Mouse (Mus musculus) stomach, embryonic 14.5 days (tissue): ENCODE measurements around the gene Cry2. TPM values are rescaled to one million over a fixed set of nuclear protein-coding genes. Genes with fewer than 3 reads are reported as not detected.

Source experiments
- ATAC-seq: fragments of 200-750 bp; cut with Nextera tagmentation; 2 replicates; pipeline ENCODE4 v1.8.0; 2017; ENCODE audit warnings: low read depth, moderate TSS enrichment; ENCODE audit not compliant: insufficient number of reproducible peaks, insufficient read depth, low FRiP score
- H3K27ac ChIP-seq: fragments of 300-500 bp; sonication (generic); 2 replicates; pipeline ENCODE4 v1.5.1; 2014; ENCODE audit warnings: mild to moderate bottlenecking, low read length, moderate library complexity, mixed read lengths
- H3K27me3 ChIP-seq: fragments of 300-500 bp; sonication (generic); 2 replicates; pipeline ENCODE4 v1.6.1; 2014; ENCODE audit warnings: low read length, control low read depth, mixed read lengths; ENCODE audit not compliant: control insufficient read depth, insufficient read depth
- H3K36me3 ChIP-seq: fragments of 300-500 bp; sonication (generic); 2 replicates; pipeline ENCODE4 v1.6.1; 2014; ENCODE audit warnings: mild to moderate bottlenecking, control low read depth, low read length, moderate library complexity, mixed read lengths; ENCODE audit not compliant: control insufficient read depth, insufficient read depth
- H3K4me1 ChIP-seq: fragments of 300-500 bp; sonication (generic); 2 replicates; pipeline ENCODE4 v1.6.1; 2014; ENCODE audit warnings: low read length, control low read depth, mixed read lengths; ENCODE audit not compliant: control insufficient read depth, insufficient read depth
- H3K4me2 ChIP-seq: fragments of 300-500 bp; sonication (generic); replicated peaks from 2 replicates; pipeline ENCODE4 v1.6.1; 2014; ENCODE audit warnings: low read depth, low read length, control low read depth
- H3K4me3 ChIP-seq: fragments of 300-500 bp; sonication (generic); 2 replicates; pipeline ENCODE4 v1.5.1; 2014; ENCODE audit warnings: low read depth, low read length, control low read depth
- H3K9ac ChIP-seq: fragments of 300-500 bp; sonication (generic); replicated peaks from 2 replicates; pipeline ENCODE4 v1.6.1; 2014; ENCODE audit warnings: low read depth, mild to moderate bottlenecking, control low read depth, low read length, moderate library complexity, mixed read lengths
- H3K9me3 ChIP-seq: fragments of 300-500 bp; sonication (generic); 2 replicates; pipeline ENCODE4 v1.6.1; 2016; ENCODE audit warnings: low read depth, low read length, control low read depth; ENCODE audit not compliant: control insufficient read depth
- WGBS: fragments of 180-500 bp; shearing (Covaris S2); extraction: QIAGEN DNeasy Blood & Tissue Kit; methylation state at CpG from one replicate; pipeline ENCODE4 v1.1.7; 2014; 5-methylcytosine and 5-hydroxymethylcytosine counted together
- polyA plus RNA-seq: library from polyadenylated mRNA; unstranded; fragments of >200 nt; fragmentation: Nextera tagmentation; extraction: Ambion mirVana; gene quantifications from 2 replicates; pipeline ENCODE4 v1.2.1, GENCODE M21; 2014

The Cry2 gene
- polyA plus RNA-seq, 1 experiment from 2014 or later: 25.7 TPM

DNA sequence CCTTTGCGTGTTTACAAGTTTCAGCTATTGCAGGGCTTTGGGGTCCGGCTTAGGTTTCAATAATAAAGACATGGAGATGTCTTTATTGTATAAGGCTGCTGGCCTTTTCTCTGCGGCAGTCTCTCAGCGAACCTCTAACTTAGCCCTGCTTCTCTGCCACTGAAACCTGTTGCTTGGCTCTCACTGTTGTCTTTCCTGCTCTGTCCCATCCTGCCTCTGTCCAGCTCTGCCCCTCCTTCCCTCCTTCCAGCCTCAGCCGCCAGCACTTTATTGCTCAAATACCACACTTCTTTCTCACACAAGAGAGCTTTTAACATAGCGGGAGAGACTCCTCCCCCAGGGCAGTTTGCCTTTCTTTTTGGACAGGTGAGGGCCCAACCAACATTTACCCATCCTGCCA is 6.6 kb upstream of the Cry2 start:
- WGBS: 50% methylated on average over 6 of the region's 6 CpGs
- Histone ChIP-seq H3K36me3 (no peaks in the 10 kb centered on the region), H3K4me2 (no peak overlapping the region), H3K4me3 (no peak overlapping the region), H3K27ac (no peak overlapping the region), H3K9ac (no peak overlapping the region), H3K4me1 (no peaks in the 10 kb centered on the region; the same call in 1 of the 2 replicates), H3K27me3 (no peaks in the 10 kb centered on the region), H3K9me3 (no peaks in the 10 kb centered on the region)
- ATAC-seq: no peak; the same call in 1 of the 2 replicates

DNA sequence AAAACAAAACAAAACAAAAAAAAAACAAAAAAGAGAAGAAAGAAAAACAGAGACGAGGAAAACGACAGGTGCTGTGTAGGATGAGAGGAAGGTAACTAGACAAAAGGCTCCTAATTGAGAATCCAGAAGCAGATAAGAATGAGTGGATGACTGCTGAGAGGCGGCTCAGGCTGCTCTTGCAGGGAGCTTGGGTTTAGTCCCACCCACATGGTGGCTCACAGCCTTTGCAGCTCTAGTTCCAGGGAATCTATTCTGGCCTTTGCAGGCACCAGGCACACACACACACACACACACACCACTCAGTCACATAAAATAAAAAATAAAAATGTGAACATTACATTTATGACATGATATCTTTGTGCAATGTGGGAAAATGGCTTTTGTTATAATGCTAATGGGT is 4.7 kb upstream of the Cry2 start:
- no peak overlapping the region for H3K9ac ChIP-seq
- H3K4me1 ChIP-seq: peaks cover 3% of the 10 kb centered on the region; the same call in 1 of the 2 replicates
- H3K27me3 ChIP-seq: no peaks in the 10 kb centered on the region
- 64% methylated on average over 3 of the region's 3 CpGs for WGBS
- H3K27ac ChIP-seq: no peak overlapping the region
- no peaks in the 10 kb centered on the region for H3K36me3 ChIP-seq
- H3K4me2 ChIP-seq: no peak overlapping the region
- no peaks in the 10 kb centered on the region for H3K9me3 ChIP-seq
- no peak for ATAC-seq
- no peak overlapping the region for H3K4me3 ChIP-seq

DNA sequence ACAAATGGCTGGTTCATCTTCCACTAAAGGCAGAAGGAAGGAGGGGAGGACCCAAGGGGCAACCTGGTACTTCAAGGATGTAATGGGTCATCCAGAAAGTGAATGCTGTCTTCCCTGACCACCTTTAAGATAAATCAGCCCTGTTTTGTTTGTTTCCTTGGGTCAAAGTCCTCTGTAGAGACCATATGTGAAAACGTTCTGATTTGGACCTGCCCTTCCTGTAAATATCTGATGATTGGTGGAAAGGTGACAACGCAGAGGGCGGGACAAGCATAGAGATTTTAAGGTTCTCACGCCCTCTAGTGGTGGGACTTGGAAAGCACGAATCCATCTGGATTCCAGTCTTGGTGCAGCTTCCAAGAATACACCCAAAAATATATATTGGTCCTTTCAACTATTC is 4.0 kb upstream of the Cry2 start:
- Histone ChIP-seq H3K36me3 (no peaks in the 10 kb centered on the region), H3K27me3 (no peaks in the 10 kb centered on the region), H3K9me3 (no peaks in the 10 kb centered on the region), H3K4me2 (0 out of 2 replicates have a peak overlapping the region, but pooled peaks have one; percentile 17), H3K4me1 (peaks cover 6% of the 10 kb centered on the region; the same call in 1 of the 2 replicates), H3K9ac (no peak overlapping the region), H3K4me3 (no peak overlapping the region), H3K27ac (no peak overlapping the region)
- WGBS: under 1% methylated on average over 5 of the region's 5 CpGs
- no peak for ATAC-seq

DNA sequence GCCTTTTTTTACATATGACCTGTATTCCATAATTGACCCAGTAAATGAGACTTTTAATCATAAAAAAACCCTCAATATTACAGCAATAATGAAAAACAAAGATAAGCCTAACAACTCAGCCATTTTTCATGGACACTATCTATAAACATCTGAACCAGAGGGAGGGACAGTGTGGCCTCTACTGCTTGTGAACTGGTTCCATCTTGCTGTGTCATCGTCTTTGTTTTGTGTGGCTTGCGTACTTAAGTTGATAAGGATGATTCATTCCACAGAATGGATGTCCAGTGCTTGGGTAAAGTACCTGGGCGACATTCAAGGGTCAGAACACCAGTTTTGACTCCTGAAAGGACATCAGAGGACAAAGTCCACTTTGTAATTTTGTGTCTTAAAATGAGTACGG is 3.5 kb upstream of the Cry2 start:
- H3K27me3 ChIP-seq: no peaks in the 10 kb centered on the region
- H3K9me3 ChIP-seq: no peaks in the 10 kb centered on the region
- 65% methylated on average over 4 of the region's 4 CpGs for WGBS
- no peak overlapping the region for H3K27ac ChIP-seq
- H3K4me2 ChIP-seq: no peak overlapping the region
- no peaks in the 10 kb centered on the region for H3K36me3 ChIP-seq
- no peak overlapping the region for H3K4me3 ChIP-seq
- no peak overlapping the region for H3K9ac ChIP-seq
- no peak for ATAC-seq
- peaks cover 11% of the 10 kb centered on the region for H3K4me1 ChIP-seq

DNA sequence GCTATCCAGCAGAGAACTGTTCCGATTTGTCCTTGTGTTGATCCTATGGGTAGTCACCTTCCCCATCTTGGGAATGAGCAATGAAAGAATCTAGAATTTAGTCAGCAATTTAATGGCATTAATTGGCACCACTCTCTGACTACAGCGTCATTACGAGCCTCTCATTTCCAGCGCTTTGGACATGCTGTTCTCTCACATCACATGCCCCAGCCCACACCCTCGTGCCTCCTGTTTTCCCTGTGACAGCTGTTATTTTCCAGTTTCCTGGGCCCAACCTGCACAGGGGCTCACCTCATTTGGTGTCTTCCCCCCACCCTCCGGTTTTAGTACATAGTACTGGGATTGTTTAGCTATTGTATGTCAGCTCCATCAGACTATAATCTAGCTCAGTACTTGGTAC is 1.2 kb upstream of the Cry2 start:
- Histone ChIP-seq H3K4me3 (no peak overlapping the region), H3K27ac (no peak overlapping the region), H3K4me2 (peak overlapping the region; percentile 91), H3K27me3 (no peaks in the 10 kb centered on the region), H3K4me1 (peaks cover 31% of the 10 kb centered on the region), H3K36me3 (no peaks in the 10 kb centered on the region), H3K9ac (no peak overlapping the region), H3K9me3 (no peaks in the 10 kb centered on the region)
- ATAC-seq: no peak
- WGBS: 58% methylated on average over 6 of the region's 6 CpGs

DNA sequence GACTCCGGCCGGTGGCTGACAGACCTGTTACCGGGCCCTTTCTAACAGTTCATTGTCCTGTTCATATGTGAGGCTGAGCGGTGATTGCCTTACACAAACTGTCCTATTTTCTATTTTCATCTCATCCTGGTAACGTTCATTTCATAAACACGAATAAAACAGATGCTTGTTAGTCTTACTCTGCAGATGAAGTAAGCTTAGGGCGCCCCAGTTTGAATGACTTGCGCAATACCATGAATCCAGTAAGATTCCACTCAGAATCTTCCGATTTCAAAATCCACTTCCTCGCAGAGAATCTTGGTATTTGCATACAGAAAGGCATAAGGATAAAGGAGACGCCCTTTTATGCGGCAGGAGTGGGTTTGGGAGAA is 517 bp upstream of the Cry2 start:
- H3K27ac ChIP-seq: 0 out of 2 replicates have a peak overlapping the region, but pooled peaks have one; percentile 0
- no peaks in the 10 kb centered on the region for H3K9me3 ChIP-seq
- H3K4me3 ChIP-seq: peak overlapping the region; percentile 85
- peak overlapping the region; percentile 91 for H3K4me2 ChIP-seq
- no peaks in the 10 kb centered on the region for H3K27me3 ChIP-seq
- WGBS: 5% methylated on average over 12 of the region's 12 CpGs
- no peak for ATAC-seq
- peak overlapping the region; percentile 7; the same call in 1 of the 2 replicates for H3K9ac ChIP-seq
- H3K4me1 ChIP-seq: peaks cover 37% of the 10 kb centered on the region
- no peaks in the 10 kb centered on the region for H3K36me3 ChIP-seq

DNA sequence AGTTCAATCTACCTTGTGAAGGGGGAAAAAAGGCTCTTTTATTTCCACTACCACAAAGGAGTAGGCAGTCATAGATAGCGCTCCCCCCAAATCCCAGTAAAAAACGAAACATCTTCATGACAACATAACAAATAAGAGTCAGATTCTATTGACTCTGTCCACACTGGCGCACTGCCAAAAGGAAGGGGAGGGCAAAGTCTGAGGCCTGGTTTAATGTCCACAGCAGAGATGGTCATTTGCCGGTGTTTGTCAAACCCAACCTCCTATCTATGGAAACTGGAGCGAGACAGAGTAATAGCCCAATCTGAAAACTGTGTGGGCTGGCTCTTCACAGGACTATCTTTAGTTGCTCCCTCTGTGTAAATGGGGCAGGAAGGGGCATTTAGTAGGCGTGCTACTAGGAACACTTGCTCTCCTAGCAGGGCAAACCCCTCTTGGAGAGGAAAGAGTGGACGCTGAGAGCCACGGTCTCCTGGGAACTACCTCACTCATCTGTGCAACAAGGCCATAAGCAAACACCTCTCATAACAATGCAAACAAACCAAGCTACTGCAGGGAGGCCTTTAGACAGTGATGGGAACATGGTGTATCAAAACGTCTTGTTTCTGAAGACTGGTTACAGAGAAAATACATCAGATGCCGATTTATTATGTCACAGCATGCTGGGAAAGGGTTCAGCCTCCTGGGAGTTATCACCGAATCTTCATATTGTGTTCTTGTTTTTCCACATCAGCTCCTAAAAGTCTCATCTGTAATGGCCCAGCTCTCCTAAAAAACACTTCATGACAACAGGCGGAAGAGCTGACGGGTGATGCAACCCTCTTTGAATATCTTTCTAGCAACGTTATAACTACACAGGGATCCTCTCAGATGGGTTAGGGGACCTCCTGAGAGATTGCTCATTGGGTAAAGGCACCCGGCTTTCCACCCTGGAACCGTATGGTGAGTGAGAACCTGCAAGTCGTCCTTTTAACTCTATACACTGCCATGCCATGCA is 1.2 kb downstream of the Cry2 start:
- Histone ChIP-seq H3K27ac (no peak overlapping the region; the same call in 1 of the 2 replicates), H3K9ac (peak overlapping the region; percentile 79; the same call in 1 of the 2 replicates), H3K4me1 (peaks cover 51% of the 10 kb centered on the region), H3K9me3 (no peaks in the 10 kb centered on the region), H3K27me3 (no peaks in the 10 kb centered on the region), H3K36me3 (no peaks in the 10 kb centered on the region), H3K4me2 (peak overlapping the region; percentile 91), H3K4me3 (peak overlapping the region; percentile 85)
- 40% methylated on average over 17 of the region's 17 CpGs for WGBS
- ATAC-seq: no peak

DNA sequence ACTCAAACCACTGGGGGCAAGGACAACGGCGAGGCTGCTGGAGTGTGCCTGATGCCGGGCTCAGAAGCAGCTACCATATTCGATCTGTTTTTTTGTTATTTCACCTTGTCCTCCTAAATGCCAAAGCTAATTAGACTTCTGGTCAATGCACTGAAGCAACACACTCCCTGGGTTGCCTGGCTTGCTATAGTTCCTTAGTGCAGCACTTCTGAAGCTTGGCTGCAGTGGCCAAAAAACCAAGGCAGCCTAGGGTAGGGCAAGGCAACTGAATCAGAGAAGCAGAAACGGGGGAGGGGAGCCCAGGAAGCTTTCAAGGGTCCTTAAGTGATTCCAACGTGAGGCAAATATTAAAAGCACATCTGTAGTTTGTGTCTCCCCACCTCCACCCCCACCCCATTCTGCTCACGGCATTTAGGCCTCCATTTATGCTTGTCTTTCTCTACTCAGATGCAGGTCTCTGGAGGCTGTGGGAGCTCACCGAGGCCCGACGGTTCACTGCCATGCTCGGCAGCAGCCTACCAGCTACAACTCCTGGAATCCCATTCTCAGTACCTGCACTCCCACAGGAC is 2.1 kb downstream of the Cry2 start:
- Histone ChIP-seq H3K9ac (no peak overlapping the region), H3K27me3 (no peaks in the 10 kb centered on the region), H3K4me2 (peak overlapping the region; percentile 91), H3K27ac (no peak overlapping the region; the same call in 1 of the 2 replicates), H3K4me3 (peak overlapping the region; percentile 17), H3K36me3 (no peaks in the 10 kb centered on the region), H3K9me3 (no peaks in the 10 kb centered on the region), H3K4me1 (peaks cover 56% of the 10 kb centered on the region)
- ATAC-seq: no peak
- WGBS: 35% methylated on average over 11 of the region's 11 CpGs
